16 mouse cellular contexts compared by ENCODE assay signal in the genomic region with DNA sequence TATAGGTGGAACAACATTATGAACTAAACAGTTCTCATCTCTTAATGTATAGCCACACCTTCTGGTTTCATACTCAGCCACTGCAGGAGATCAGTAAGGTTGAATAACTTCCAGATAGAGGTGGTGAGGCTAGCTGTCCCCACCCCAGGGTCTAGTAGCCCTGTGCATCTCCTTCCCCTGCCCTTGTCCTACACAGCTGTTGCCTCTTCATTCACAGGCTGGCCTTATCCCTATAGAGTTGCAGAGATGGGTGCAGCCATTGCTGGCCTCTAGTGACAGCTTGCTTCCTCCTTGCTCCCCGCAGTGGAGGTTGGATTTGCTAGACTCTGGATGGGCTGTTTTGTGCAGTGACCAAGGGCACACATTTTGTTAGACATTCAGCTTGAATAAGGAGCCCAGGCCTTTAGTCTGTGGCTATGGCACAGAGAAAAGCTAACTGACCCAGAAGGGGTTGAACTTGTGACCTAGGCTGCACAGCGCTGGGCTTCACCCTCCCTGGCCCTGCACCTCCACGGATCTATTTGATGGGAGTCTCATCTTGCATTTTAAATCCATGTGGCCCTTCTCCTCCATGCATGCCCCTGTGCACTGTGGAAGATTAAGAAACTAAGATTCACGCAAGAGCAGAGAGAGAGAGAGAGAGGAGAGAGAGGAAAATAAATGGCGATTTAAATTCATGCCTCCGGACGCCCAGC.
A peak's percentile ranks its signal among the peaks of the same experiment; 100 is the strongest.
DNase-seq lines count a peak whose midpoint lies in the region; ATAC-seq and TF ChIP-seq lines count a peak whose summit lies in the region.
"Had no signal": no experiment of that assay in that cellular context is flagged by ENCODE, and none has a peak within 500 bp of the region (broad histone marks: within the 10 kb centered on the region; RNA-seq: fewer than 3 reads in every experiment).

No protein-coding gene starts in this region.

- no peak overlapping the region for H3K4me3 ChIP-seq in forebrain, embryonic 12.5 days (replicated peaks)
- H3K4me3 ChIP-seq in hindbrain, embryonic 15.5 days, result no peak overlapping the region
- H3K4me3 ChIP-seq in midbrain, postnatal 0 days (ENCODE audit: low read depth, low read length), result no peak overlapping the region
- H3K4me3 ChIP-seq: lung, embryonic 15.5 days; megakaryocyte, embryonic 14.5 days had no signal

- no peaks in the 10 kb centered on the region for H3K27me3 ChIP-seq in forebrain, embryonic 12.5 days
- H3K27me3 ChIP-seq in hindbrain, embryonic 15.5 days, result no peaks in the 10 kb centered on the region
- H3K27me3 ChIP-seq in midbrain, postnatal 0 days (ENCODE audit: insufficient read depth, low read length), result no peaks in the 10 kb centered on the region
- H3K27me3 ChIP-seq: lung, embryonic 15.5 days; megakaryocyte, embryonic 14.5 days had no signal

- 4% methylated on average over 7 of the region's 7 CpGs for WGBS in forebrain, embryonic 12.5 days
- WGBS in hindbrain, embryonic 15.5 days, result 8% methylated on average over 7 of the region's 7 CpGs
- whole genome bisulfite sequencing in midbrain, postnatal 0 days, result 12% methylated on average over 7 of the region's 7 CpGs

- H3K9me3 ChIP-seq in forebrain, embryonic 12.5 days, result no peaks in the 10 kb centered on the region
- H3K9me3 ChIP-seq in hindbrain, embryonic 15.5 days, result no peaks in the 10 kb centered on the region
- H3K9me3 ChIP-seq in midbrain, postnatal 0 days (ENCODE audit: low read length), result no peaks in the 10 kb centered on the region
- H3K9me3 ChIP-seq: lung, embryonic 15.5 days had no signal

- no peaks in the 10 kb centered on the region for H3K36me3 ChIP-seq in forebrain, embryonic 12.5 days (replicated peaks)
- no peaks in the 10 kb centered on the region for H3K36me3 ChIP-seq in hindbrain, embryonic 15.5 days
- H3K36me3 ChIP-seq in midbrain, postnatal 0 days (ENCODE audit: insufficient read depth, low read length), result no peaks in the 10 kb centered on the region
- H3K36me3 ChIP-seq: G1E; lung, embryonic 15.5 days had no signal

- peak; percentile 44 for DNase-seq in embryo, embryonic 11 days
- no peak for DNase-seq in midbrain, postnatal 0 days (ENCODE audit: low spot score)
- no peak for DNase-seq in urinary bladder, postnatal 10 days (ENCODE audit: low spot score)
- DNase-seq in right cerebral cortex, adult 2 months (ENCODE audit: low spot score in 2 of 2), result no peak
- no peak for DNase-seq in left cerebral cortex, postnatal 36 days (ENCODE audit: low spot score in 2 of 2)
- DNase-seq in right cerebral cortex, adult 18-20 months, result no peak
- DNase-seq: adrenal gland, postnatal 14 days; gastrocnemius, postnatal 14 days; right cerebral cortex, postnatal 4 days; thymus, adult 2 months had no signal

- ATAC-seq in forebrain, embryonic 12.5 days (ENCODE audit: low FRiP score), result peak; percentile 78
- ATAC-seq in hindbrain, embryonic 15.5 days (ENCODE audit: low FRiP score, low read depth), result peak; percentile 19; the same call in 1 of the 2 replicates
- peak; percentile 34; the same call in 1 of the 2 replicates for ATAC-seq in midbrain, postnatal 0 days (ENCODE audit: low FRiP score)

- H3K27ac ChIP-seq in forebrain, embryonic 12.5 days, result peak overlapping the region; percentile 92
- peak overlapping the region; percentile 45; the same call in 1 of the 2 replicates for H3K27ac ChIP-seq in hindbrain, embryonic 15.5 days (replicated peaks)
- no peak overlapping the region for H3K27ac ChIP-seq in midbrain, postnatal 0 days (ENCODE audit: low read depth, low read length)
- H3K27ac ChIP-seq: lung, embryonic 15.5 days had no signal

- peaks cover 22% of the 10 kb centered on the region for H3K4me1 ChIP-seq in forebrain, embryonic 12.5 days
- H3K4me1 ChIP-seq in hindbrain, embryonic 15.5 days (replicated peaks), result peaks cover 12% of the 10 kb centered on the region; the same call in 1 of the 2 replicates
- H3K4me1 ChIP-seq in midbrain, postnatal 0 days (ENCODE audit: insufficient read depth, low read length), result 0 out of 2 replicates have a peak, but pooled peaks cover 5% of the 10 kb centered on the region
- H3K4me1 ChIP-seq: lung, embryonic 15.5 days; megakaryocyte, embryonic 14.5 days had no signal

- 0 out of 2 replicates have a peak overlapping the region, but pooled peaks have one; percentile 33 for H3K9ac ChIP-seq in forebrain, embryonic 12.5 days
- no peak overlapping the region for H3K9ac ChIP-seq in hindbrain, embryonic 15.5 days
- no peak overlapping the region for H3K9ac ChIP-seq in midbrain, postnatal 0 days (replicated peaks; ENCODE audit: low read length, poor library complexity, severe bottlenecking)
- H3K9ac ChIP-seq: lung, embryonic 15.5 days had no signal

- TF ChIP-seq CTCF in midbrain, postnatal 0 days (IDR thresholded peaks at IDR 0.05), result no peak

- peak overlapping the region; percentile 27 for H3K4me2 ChIP-seq in forebrain, embryonic 12.5 days
- H3K4me2 ChIP-seq in hindbrain, embryonic 15.5 days, result peak overlapping the region; percentile 24; the same call in 1 of the 2 replicates
- H3K4me2 ChIP-seq in midbrain, postnatal 0 days (ENCODE audit: low read depth, low read length, poor library complexity, severe bottlenecking), result peak overlapping the region; percentile 2
- H3K4me2 ChIP-seq: liver, embryonic 11.5 days; lung, embryonic 15.5 days had no signal

- intact Hi-C loops in left cerebral cortex, postnatal 36 days (cut with DNase I), result no loop called here

Comparison
In these comparisons a context has a peak if more than half of its experiments do, and no peak if none do; other contexts are left out.
1. ATAC-seq: peak in every context shown above with its lines; median percentile 78 in forebrain, embryonic 12.5 days; 34 in midbrain, postnatal 0 days; 19 in hindbrain, embryonic 15.5 days.